Mouse (Mus musculus) stomach, postnatal 0 days (tissue): Measurements from ENCODE around the gene Spaca7. TPM values are rescaled to one million over a fixed set of nuclear protein-coding genes. Genes with fewer than 3 reads are reported as not detected.

Experiments
- ATAC-seq: fragments of 200-750 bp; cut with Nextera tagmentation; 2 replicates; pipeline ENCODE4 v1.8.0; 2017; ENCODE audit not compliant: low FRiP score, low TSS enrichment
- DNase-seq: peaks from one replicate; pipeline ENCODE4 v3.0.0-alpha.2; 2016; ENCODE audit warnings: low spot score
- H3K27ac ChIP-seq: fragments of 300-500 bp; sonication (generic); replicated peaks from 2 replicates; pipeline ENCODE4 v1.5.1; 2014; ENCODE audit warnings: mild to moderate bottlenecking, control low read depth
- H3K27me3 ChIP-seq: fragments of 300-500 bp; sonication (generic); 2 replicates; pipeline ENCODE4 v1.6.1; 2014; ENCODE audit warnings: low read length; ENCODE audit not compliant: control insufficient read depth, insufficient read depth
- H3K36me3 ChIP-seq: fragments of 300-500 bp; sonication (generic); 2 replicates; pipeline ENCODE4 v1.6.1; 2014; ENCODE audit warnings: low read length, mixed read lengths; ENCODE audit not compliant: control insufficient read depth, insufficient read depth
- H3K4me1 ChIP-seq: fragments of 300-500 bp; sonication (generic); replicated peaks from 2 replicates; pipeline ENCODE4 v1.6.1; 2014; ENCODE audit warnings: antibody characterized with exemption; ENCODE audit not compliant: control insufficient read depth, insufficient read depth
- H3K4me2 ChIP-seq: fragments of 300-500 bp; sonication (generic); replicated peaks from 2 replicates; pipeline ENCODE4 v1.6.1; 2014; ENCODE audit warnings: low read depth, mild to moderate bottlenecking, control low read depth, moderate library complexity
- H3K4me3 ChIP-seq: fragments of 300-500 bp; sonication (generic); 2 replicates; pipeline ENCODE4 v1.5.1; 2014; ENCODE audit warnings: low read depth, low read length, control low read depth
- H3K9ac ChIP-seq: fragments of 300-500 bp; sonication (generic); 2 replicates; pipeline ENCODE4 v1.6.1; 2014; ENCODE audit warnings: mild to moderate bottlenecking, low read length, control low read depth, mixed read lengths
- H3K9me3 ChIP-seq: fragments of 300-500 bp; sonication (generic); 2 replicates; pipeline ENCODE4 v1.6.1; 2016; ENCODE audit warnings: low read length; ENCODE audit not compliant: control insufficient read depth
- CTCF ChIP-seq: IDR thresholded peaks from 2 replicates; pipeline ENCODE4 v1.5.1; 2016; ENCODE audit warnings: antibody characterized with exemption, low read depth, mild to moderate bottlenecking, moderate library complexity
- EP300 ChIP-seq: optimal IDR thresholded peaks from 2 replicates; pipeline ENCODE3; 2016; ENCODE audit warnings: antibody characterized with exemption
- WGBS: fragments of 180-500 bp; shearing (Covaris S2); extraction: QIAGEN DNeasy Blood & Tissue Kit; methylation state at CpG from one replicate; pipeline ENCODE4 v1.1.7; 2014; 5-methylcytosine and 5-hydroxymethylcytosine counted together
- polyA plus RNA-seq: library from polyadenylated mRNA; unstranded; fragments of >200 nt; fragmentation: Nextera tagmentation; extraction: Ambion mirVana; gene quantifications from 2 replicates; pipeline ENCODE4 v1.2.1, GENCODE M21; 2015

Spaca7 gene
- polyA plus RNA-seq, 1 experiment from 2014 or later = not detected

- H3K4me3 ChIP-seq = no peak overlapping the region
- H3K9me3 ChIP-seq = no peaks in the 10 kb centered on the region
- H3K9ac ChIP-seq = no peak overlapping the region
- ATAC-seq (no peak), DNase-seq (no peak)
- H3K4me2 ChIP-seq = no peak overlapping the region
- TF ChIP-seq EP300 (no peak), CTCF (no peak)
- no peaks in the 10 kb centered on the region for H3K36me3 ChIP-seq
- no peaks in the 10 kb centered on the region for H3K4me1 ChIP-seq
- 61% methylated on average over 4 of the region's 4 CpGs for WGBS
- H3K27me3 ChIP-seq = no peaks in the 10 kb centered on the region
- H3K27ac ChIP-seq = no peak overlapping the region
Observed at GRCm38 (mm10) chr8:12545671-12546070, 27.2 kb upstream of the Spaca7 start.

- no peak overlapping the region for H3K27ac ChIP-seq
- H3K4me1 ChIP-seq = no peaks in the 10 kb centered on the region
- DNase-seq = no peak
- no peak for ATAC-seq
- no peaks in the 10 kb centered on the region for H3K9me3 ChIP-seq
- H3K9ac ChIP-seq = no peak overlapping the region
- no peak overlapping the region for H3K4me3 ChIP-seq
- WGBS = 72% methylated on average over 7 of the region's 7 CpGs
- TF ChIP-seq CTCF = no peak
- no peak for TF ChIP-seq EP300
- H3K36me3 ChIP-seq = no peaks in the 10 kb centered on the region
- no peaks in the 10 kb centered on the region for H3K27me3 ChIP-seq
- no peak overlapping the region for H3K4me2 ChIP-seq
Observed at GRCm38 (mm10) chr8:12547466-12548220, 25.2 kb upstream of the Spaca7 start.

GRCm38 (mm10) chr8:12548255-12548654, 24.6 kb upstream of the Spaca7 start:
- TF ChIP-seq EP300 (no peak), CTCF (no peak)
- WGBS = 17% methylated on average over 15 of the region's 15 CpGs
- no peak overlapping the region for H3K4me2 ChIP-seq
- H3K4me3 ChIP-seq = no peak overlapping the region
- H3K4me1 ChIP-seq = no peaks in the 10 kb centered on the region
- DNase-seq (no peak), ATAC-seq (no peak)
- no peak overlapping the region for H3K9ac ChIP-seq
- no peaks in the 10 kb centered on the region for H3K36me3 ChIP-seq
- H3K27ac ChIP-seq = no peak overlapping the region
- no peaks in the 10 kb centered on the region for H3K27me3 ChIP-seq
- H3K9me3 ChIP-seq = no peaks in the 10 kb centered on the region

- Histone ChIP-seq H3K4me3 (no peak overlapping the region), H3K4me1 (no peaks in the 10 kb centered on the region), H3K4me2 (no peak overlapping the region), H3K9me3 (no peaks in the 10 kb centered on the region), H3K27ac (no peak overlapping the region), H3K9ac (no peak overlapping the region), H3K27me3 (no peaks in the 10 kb centered on the region), H3K36me3 (no peaks in the 10 kb centered on the region)
- DNase-seq (no peak), ATAC-seq (no peak)
- TF ChIP-seq CTCF (no peak), EP300 (no peak)
- WGBS = 46% methylated on average over 5 of the region's 5 CpGs
Observed at GRCm38 (mm10) chr8:12548680-12549079, 24.1 kb upstream of the Spaca7 start.

- Histone ChIP-seq H3K4me1 (no peaks in the 10 kb centered on the region), H3K9me3 (no peaks in the 10 kb centered on the region), H3K9ac (no peak overlapping the region), H3K27ac (no peak overlapping the region), H3K4me3 (no peak overlapping the region), H3K27me3 (no peaks in the 10 kb centered on the region), H3K4me2 (no peak overlapping the region), H3K36me3 (no peaks in the 10 kb centered on the region)
- 51% methylated on average over 15 of the region's 15 CpGs for WGBS
- TF ChIP-seq EP300 (no peak), CTCF (peak; percentile 36)
- DNase-seq (no peak), ATAC-seq (no peak)
Observed at GRCm38 (mm10) chr8:12555515-12556145, 17.2 kb upstream of the Spaca7 start.

GRCm38 (mm10) chr8:12558786-12559185, 14.0 kb upstream of the Spaca7 start:
- Histone ChIP-seq H3K4me1 (no peaks in the 10 kb centered on the region), H3K9me3 (no peaks in the 10 kb centered on the region), H3K4me2 (no peak overlapping the region), H3K27me3 (no peaks in the 10 kb centered on the region), H3K9ac (no peak overlapping the region), H3K36me3 (no peaks in the 10 kb centered on the region), H3K27ac (no peak overlapping the region), H3K4me3 (no peak overlapping the region)
- 69% methylated on average over 3 of the region's 3 CpGs for WGBS
- no peak for DNase-seq
- ATAC-seq = no peak
- no peak for TF ChIP-seq EP300
- TF ChIP-seq CTCF = no peak
